Mouse (Mus musculus) thymus, postnatal 10 days (tissue): ENCODE measurements around the gene Pdp2.

Experiments used
- DNase-seq, 2 experiments: peaks; one replicate each; pipeline ENCODE4 v3.0.0; 2021; ENCODE audit warnings: low spot score in 2 of 2

The Pdp2 gene

GRCm38 (mm10) chr8:104597656-104598055 lies 6.4 kb downstream of the Pdp2 start:
- no peak for DNase-seq

GRCm38 (mm10) chr8:104598496-104598895 lies 7.2 kb downstream of the Pdp2 start:
- DNase-seq: no peak

- DNase-seq: no peak
These were observed 10.1 kb downstream of the Pdp2 start for GRCm38 (mm10) chr8:104601386-104601785.

GRCm38 (mm10) chr8:104601941-104602371 lies 10.7 kb downstream of the Pdp2 start:
- DNase-seq: no peak

GRCm38 (mm10) chr8:104602468-104603244 lies 11.4 kb downstream of the Pdp2 start:
- DNase-seq: peak; percentile 69 to 79

- no peak for DNase-seq
These were observed 12.0 kb downstream of the Pdp2 start for GRCm38 (mm10) chr8:104603245-104603593.

GRCm38 (mm10) chr8:104606329-104606728 lies 15.1 kb downstream of the Pdp2 start:
- no peak for DNase-seq

GRCm38 (mm10) chr8:104607944-104608343 lies 16.7 kb downstream of the Pdp2 start:
- DNase-seq: no peak

GRCm38 (mm10) chr8:104609222-104609621 lies 18.0 kb downstream of the Pdp2 start:
- no peak for DNase-seq

GRCm38 (mm10) chr8:104610185-104610766 lies 19.0 kb downstream of the Pdp2 start:
- no peak for DNase-seq

GRCm38 (mm10) chr8:104611613-104612012 lies 20.4 kb downstream of the Pdp2 start:
- no peak for DNase-seq

- no peak for DNase-seq
These were observed 21.9 kb downstream of the Pdp2 start for GRCm38 (mm10) chr8:104613119-104613518.

GRCm38 (mm10) chr8:104620765-104621164 lies 29.5 kb downstream of the Pdp2 start:
- DNase-seq: no peak

- no peak for DNase-seq
These were observed 32.9 kb downstream of the Pdp2 start, which contains the start of gene Cdh16 for GRCm38 (mm10) chr8:104624161-104624560. Cdh16 (minus strand) TSS chr8:104624396.

GRCm38 (mm10) chr8:104627065-104627740 lies 36.0 kb downstream of the Pdp2 start:
- no peak for DNase-seq

GRCm38 (mm10) chr8:104628402-104628801 lies 37.2 kb downstream of the Pdp2 start:
- no peak for DNase-seq

- DNase-seq: no peak
These were observed 38.3 kb downstream of the Pdp2 start for GRCm38 (mm10) chr8:104629306-104630110.

- DNase-seq: no peak
These were observed 38.8 kb downstream of the Pdp2 start for GRCm38 (mm10) chr8:104630111-104630479.

GRCm38 (mm10) chr8:104630574-104630973 lies 39.3 kb downstream of the Pdp2 start:
- peak; percentile 19 to 30 for DNase-seq

GRCm38 (mm10) chr8:104630981-104631663 lies 39.9 kb downstream of the Pdp2 start, which contains the start of gene Rrad:
Rrad (minus strand) TSS chr8:104631327.
- peak; percentile 69 to 81 for DNase-seq

GRCm38 (mm10) chr8:104631975-104632374 lies 40.7 kb downstream of the Pdp2 start:
- no peak for DNase-seq
